In genomic region chr6:32060641-32061040, GRCm38 (mm10) we compare ENCODE assay signal across 38 mouse cellular contexts. TPM values are rescaled to one million over a fixed set of nuclear protein-coding genes. Genes with fewer than 3 reads are reported as not detected.
"Had no signal": no experiment of that assay in that cellular context is flagged by ENCODE, and none has a peak within 500 bp of the region (broad histone marks: within the 10 kb centered on the region; RNA-seq: fewer than 3 reads in every experiment).

No protein-coding gene starts in this region.

- H3K9me3 ChIP-seq: heart, embryonic 13.5 days; heart, embryonic 15.5 days; hindbrain, embryonic 10.5 days; hindbrain, embryonic 12.5 days; limb, embryonic 12.5 days; liver, embryonic 13.5 days; liver, embryonic 15.5 days had no signal

- ATAC-seq: hindbrain, embryonic 16.5 days; inflammation-experienced regulatory T-cells, adult 6 months; intestine, postnatal 0 days had no signal

- H3K4me2 ChIP-seq: heart, embryonic 11.5 days; heart, embryonic 13.5 days; heart, embryonic 15.5 days; hindbrain, embryonic 12.5 days; hindbrain, embryonic 14.5 days; limb, embryonic 12.5 days; liver, embryonic 11.5 days; liver, embryonic 13.5 days; liver, embryonic 15.5 days had no signal

- H3K4me1 ChIP-seq: heart, embryonic 13.5 days; heart, embryonic 15.5 days; hindbrain, embryonic 10.5 days; limb, embryonic 12.5 days; liver, embryonic 13.5 days; liver, embryonic 15.5 days had no signal

- H3K36me3 ChIP-seq: heart, embryonic 13.5 days; heart, embryonic 15.5 days; hindbrain, embryonic 10.5 days; hindbrain, embryonic 12.5 days; limb, embryonic 12.5 days; liver, embryonic 13.5 days; liver, embryonic 15.5 days had no signal

- H3K9ac ChIP-seq: heart, embryonic 13.5 days; heart, embryonic 15.5 days; hindbrain, embryonic 12.5 days; hindbrain, embryonic 14.5 days; limb, embryonic 12.5 days; liver, embryonic 13.5 days; liver, embryonic 15.5 days had no signal

- H3K27me3 ChIP-seq: heart, embryonic 13.5 days; heart, embryonic 15.5 days; hindbrain, embryonic 12.5 days; liver, embryonic 13.5 days; liver, embryonic 15.5 days had no signal

- H3K4me3 ChIP-seq: gastrocnemius, adult 2 months; heart, embryonic 13.5 days; heart, embryonic 15.5 days; hindbrain, embryonic 10.5 days; hindbrain, embryonic 12.5 days; layer of hippocampus, adult 2 months; left cerebral cortex, adult 2 months; limb, embryonic 12.5 days; liver, embryonic 13.5 days; liver, embryonic 15.5 days had no signal

- DNase-seq: gastrocnemius, adult 2 months; gastrocnemius, postnatal 10 days; gastrocnemius, postnatal 25 days; heart, postnatal 4 days; kidney, adult 18-20 months; kidney, adult 8-10 months; kidney, postnatal 10 days; kidney, postnatal 25 days; kidney, postnatal 4 days; liver; liver, embryonic 13.5 days had no signal

- H3K27ac ChIP-seq: gastrocnemius, adult 2 months; heart, embryonic 13.5 days; heart, embryonic 15.5 days; hindbrain, embryonic 10.5 days; hindbrain, embryonic 12.5 days; hindbrain, embryonic 14.5 days; layer of hippocampus, adult 2 months; left cerebral cortex, adult 2 months; limb, embryonic 12.5 days; liver, embryonic 13.5 days; liver, embryonic 15.5 days had no signal

RNA-seq across cellular contexts. Expression of gene 1700012A03Rik, which starts 10.6 kb away (rescaled TPM):
- total RNA-seq: gastrocnemius, adult 2 months; gastrocnemius, postnatal 10 days; gastrocnemius, postnatal 25 days; gastrocnemius, postnatal 4 days; granulocyte monocyte progenitor cell, adult 5-6 weeks; heart, adult 8-10 months; heart, postnatal 25 days; heart, postnatal 4 days; layer of hippocampus, adult 2 months; layer of hippocampus, postnatal 10 days; layer of hippocampus, postnatal 25 days; left cerebral cortex, adult 2 months; left cerebral cortex, postnatal 14 days; left cerebral cortex, postnatal 36 days had no signal
- polyA plus RNA-seq: frontal cortex, adult 2 months; heart, embryonic 11.5 days; heart, embryonic 13.5 days; heart, embryonic 15.5 days; heart, postnatal 0 days; hindbrain, embryonic 10.5 days; hindbrain, embryonic 12.5 days; hindbrain, embryonic 14.5 days; hindbrain, embryonic 16.5 days; inflammation-experienced regulatory T-cells, adult 6 months; intestine, postnatal 0 days; kidney, embryonic 14.5 days; kidney, embryonic 16.5 days; limb, embryonic 12.5 days; limb, embryonic 14.5 days; liver, embryonic 11.5 days; liver, embryonic 13.5 days; liver, embryonic 15.5 days had no signal
